Mouse (Mus musculus) lung, postnatal 10 days (tissue): ENCODE measurements around the gene Wwox.

Experiments
- DNase-seq: peaks from one replicate; pipeline ENCODE4 v3.0.0; 2021

Gene Wwox

DNA sequence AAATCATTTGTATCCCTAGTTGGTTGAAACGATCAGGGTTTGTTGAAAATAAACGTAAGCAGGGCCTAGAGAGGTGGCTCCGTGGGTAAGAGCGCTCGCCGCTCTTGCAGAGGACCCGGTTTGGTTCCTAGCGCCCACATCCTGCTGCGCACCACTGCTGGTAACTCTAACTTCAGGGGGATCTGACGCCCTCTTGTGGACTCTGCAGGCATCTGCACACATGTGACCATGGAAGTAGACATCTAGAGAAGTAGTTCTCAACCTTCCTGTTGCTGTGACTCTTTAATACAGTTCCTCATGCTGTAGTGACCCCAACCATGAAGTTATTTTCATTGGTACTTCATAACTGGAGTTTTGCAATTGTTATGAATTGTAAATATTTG lies 29.7 kb downstream of the Wwox start:
- no peak for DNase-seq

DNA sequence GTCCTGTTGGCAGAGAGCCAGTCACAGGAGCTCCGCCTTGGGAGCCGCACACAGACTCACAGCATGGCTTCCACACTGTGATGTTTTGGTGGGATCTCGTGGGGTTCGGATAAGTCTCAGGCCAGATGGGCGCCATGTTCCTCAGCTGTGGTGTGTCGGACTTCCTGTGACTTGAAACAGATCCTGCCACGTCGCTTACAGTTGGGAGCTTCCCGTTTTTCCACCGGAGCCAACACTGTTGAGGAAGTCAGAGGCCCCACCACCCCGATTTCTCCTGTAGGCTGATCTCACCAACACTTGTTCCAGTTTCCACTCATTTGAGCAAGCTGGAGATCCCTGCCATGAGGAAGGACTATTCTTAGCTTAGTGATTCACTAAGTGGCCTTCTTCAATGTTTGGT lies 34.1 kb downstream of the Wwox start:
- no peak for DNase-seq

DNA sequence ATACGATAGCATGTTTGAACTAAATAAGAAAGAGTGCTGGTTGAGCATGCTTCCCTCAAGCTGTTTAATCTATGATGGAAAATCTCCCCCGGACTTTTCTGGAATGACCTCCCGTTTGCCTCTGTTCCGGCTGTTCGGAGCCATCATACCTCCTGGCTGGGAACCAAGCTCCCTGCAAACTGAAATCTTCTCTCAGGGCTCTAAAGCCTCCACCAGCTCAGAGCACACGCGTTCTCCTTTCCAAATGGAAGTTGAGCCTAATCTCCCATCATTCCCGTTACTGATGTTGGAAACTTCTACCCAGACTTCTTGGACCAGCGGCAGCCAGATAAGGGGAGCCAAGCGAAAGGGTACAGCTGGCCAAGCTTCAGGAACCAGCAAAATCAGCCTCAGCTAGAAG lies 37.5 kb downstream of the Wwox start:
- no peak for DNase-seq

DNA sequence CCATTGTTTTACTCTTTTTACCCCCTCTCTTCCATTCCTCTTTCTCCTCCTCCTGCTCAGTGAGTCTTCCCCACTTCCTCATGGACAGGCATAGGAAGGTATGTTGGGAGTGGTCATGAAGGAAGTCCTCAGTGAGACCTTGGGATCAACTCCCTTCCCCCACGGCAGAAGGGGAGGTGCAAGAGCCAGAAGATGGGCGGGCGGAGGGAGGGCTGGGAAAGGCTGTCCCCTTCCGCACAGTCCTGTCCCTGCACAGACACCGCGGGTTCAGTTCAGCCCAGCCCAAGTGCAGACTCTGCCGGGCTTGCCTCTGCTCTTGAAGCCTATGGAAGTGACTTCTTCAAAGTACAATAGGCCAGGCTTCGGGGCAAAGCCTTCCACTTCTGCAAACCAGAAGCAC lies 38.3 kb downstream of the Wwox start:
- DNase-seq = peak; percentile 27

DNA sequence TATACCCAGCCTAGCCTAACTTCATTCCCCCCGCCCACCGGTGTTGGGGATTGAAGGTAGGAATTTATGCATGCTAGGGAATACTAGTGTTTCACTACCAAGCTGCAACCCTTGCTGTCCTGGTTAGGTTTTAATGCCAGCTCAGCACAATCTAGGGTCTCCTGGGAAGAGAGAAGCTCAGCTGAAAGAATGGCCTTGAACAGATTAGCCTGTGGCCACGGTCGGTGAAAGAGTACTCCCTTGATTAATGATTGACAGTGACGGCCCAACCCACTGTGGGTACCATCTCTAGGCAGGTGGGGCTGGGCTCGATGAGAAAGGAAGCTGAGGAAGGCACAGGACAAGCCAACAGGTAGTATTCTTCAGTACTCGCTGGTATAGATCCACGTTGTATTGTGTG lies 40.3 kb downstream of the Wwox start:
- no peak for DNase-seq

DNA sequence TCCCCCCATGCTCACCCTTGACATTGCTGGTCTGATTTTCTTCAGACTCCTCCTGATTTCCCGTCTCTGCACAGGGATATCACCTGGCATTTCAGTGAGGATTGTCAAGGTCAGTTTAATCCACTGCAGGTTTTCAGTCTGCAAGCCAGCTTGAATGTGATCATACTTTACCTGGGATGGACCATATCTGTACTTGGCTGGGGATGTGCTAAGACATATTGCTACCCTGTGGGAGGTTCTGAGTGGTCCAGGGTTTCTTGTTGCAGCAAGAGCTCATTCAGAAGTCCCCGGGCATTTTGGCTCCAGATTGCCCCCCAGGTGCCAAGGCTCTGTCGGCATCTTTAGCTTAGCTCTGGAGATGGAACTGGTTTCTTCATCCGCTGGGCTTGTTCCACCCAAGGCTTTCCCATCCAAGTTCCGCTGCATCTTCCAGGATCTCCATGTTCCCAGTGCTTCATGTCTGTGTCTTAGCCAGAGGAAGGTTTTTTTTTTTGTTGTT lies 52.3 kb downstream of the Wwox start:
- no peak for DNase-seq

DNA sequence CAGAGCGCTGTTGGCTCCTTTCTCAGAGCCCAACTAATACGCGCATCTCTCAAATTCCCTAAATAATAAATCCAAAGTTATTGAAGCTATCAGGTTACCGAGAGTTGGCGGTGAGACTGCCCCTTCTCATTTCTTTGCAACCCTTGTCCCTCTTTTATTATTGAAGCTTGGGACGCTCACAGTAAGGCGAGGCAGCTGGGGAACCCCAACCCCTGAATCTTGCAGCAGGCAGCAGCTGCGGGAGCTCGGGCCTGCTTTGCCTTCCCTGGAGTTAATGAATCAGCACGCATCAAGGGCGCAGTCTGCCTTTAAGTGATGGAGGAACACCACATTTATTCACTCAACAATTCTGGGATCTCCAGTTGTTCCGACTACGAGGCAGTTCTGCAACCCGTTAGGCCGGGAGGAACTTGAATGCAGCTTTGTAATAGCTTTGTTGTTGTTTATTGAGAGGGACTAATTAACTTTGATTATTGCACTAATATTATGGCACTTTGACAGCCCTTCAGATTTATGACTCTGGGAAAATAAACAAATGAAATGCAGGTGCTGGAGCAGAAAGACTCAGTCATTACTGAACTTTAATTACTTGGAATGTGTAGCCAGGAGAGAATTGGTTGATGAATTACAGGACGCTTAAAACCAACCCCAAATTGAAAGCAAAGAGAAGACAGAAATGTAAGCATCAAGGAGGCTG lies 60.1 kb downstream of the Wwox start:
- DNase-seq = no peak

DNA sequence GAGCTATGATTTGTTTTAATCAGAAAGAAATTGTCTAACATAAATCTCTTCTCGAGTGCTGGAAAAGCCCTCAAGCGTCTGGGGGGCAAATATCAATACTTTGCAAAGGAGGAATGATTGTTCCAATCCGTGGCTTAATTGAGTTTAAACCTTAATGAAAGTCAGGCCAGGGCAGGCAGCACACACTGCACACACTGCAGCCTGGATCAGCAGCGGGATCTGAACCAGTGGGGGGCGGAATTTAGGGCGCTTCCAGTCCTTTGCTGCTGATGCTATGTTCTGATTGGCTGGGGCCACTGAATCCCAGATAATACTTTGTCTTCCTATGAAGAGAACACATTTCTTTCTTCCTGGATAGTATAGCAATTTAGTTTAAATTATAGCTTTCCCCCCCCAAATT lies 62.5 kb downstream of the Wwox start:
- no peak for DNase-seq

DNA sequence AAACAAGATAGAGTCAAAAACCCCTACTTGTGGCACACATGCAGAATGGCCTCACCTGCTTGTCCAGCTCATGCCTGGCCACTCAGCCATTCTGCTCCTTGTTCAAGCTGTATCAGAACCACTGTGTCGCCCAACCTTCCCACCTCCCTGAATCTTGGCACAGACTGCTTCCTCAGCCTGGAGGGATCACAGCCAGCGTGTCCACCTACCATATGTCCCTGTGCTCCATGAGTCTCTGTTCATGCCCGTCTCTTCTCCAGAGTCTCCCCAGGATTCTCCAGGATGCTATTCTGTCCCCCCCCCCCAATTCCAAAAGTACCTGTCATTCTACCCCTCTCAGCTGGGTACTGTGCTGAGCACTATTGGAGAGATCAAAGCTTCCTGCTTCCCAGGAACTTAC lies 63.7 kb downstream of the Wwox start:
- DNase-seq = no peak

DNA sequence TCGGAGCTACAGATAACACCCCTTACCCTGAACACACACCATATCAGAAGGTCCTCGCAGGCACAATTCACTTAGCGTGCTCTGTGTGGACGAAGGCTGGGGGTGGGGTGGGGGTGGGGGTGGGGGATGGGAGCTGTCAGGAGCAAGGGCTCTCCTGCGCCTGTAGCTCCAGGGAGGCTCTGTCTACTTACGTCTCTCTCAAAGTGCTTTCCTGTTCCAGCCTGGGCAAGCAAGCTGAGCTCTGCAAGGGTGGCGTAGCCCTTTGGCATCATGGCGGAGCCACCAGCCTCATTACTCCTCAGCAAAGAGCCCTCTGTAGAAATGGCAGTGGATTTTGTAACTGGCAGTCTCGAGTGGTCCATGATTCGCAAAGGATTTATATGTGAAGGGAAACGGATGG lies 65.4 kb downstream of the Wwox start:
- DNase-seq = no peak

DNA sequence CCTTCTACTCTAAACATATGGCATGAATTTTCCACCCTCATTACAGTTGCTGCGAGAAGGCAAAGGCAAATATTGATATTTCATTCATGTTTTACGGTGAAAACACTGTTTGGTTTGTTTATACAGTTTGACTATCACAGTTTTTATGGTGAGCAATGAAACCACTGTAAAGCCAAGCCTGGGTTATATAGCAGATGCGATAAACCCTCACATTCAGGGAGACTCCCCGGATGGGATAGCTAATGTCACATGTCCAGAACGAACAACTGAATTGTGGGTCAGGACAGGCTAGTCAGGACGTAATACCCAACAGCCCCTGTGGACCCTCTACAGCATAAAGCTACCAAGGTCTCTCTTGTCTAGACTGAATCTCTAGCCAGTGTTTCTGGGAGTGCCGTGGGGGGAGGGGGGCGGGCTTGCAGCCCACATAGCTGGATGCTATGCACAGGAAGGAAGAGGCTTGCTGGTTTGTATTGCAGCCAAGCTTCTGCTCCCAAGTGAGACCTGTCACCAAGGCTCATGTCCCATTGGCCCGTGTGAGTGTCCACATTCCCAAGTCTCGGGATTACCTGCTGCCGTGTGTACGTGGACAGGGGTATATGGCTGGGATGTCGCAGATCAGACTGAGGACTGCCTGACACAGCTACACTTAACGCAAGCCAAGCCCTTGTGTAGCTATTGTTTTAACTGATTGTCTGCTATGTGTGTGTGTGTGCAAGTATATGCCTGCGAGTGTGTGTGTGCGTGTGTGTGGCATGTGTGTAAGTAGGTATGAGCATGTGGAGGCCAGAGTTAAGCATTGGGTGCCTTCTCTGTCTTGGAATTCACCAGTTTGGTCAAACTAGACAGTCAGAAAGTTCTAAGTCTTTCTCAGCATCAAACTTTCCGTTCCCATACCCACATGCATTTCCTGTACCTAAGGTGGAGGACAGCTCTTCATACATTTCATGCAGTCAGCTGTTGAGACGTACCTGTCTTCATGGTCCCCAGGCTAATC lies 66.2 kb downstream of the Wwox start:
- no peak for DNase-seq

DNA sequence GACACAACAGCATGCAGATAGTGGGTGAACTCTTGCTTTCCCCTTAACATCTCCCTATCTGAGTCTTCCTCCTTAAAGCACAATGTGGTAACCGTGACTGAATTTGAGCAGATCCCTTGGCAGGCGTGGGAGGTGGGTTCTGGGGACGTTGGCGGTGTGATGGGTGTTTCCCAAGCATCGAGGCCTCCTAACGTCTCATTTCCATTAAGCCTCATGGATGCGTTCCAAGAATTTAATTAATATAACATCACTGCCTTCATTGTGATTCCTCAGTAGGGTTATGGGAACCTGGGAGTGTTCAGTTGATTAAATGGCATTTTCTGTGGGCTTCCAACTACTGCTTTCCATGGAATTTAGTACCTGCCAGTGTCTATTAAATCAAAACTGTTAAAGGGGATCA lies 67.9 kb downstream of the Wwox start:
- DNase-seq = no peak

DNA sequence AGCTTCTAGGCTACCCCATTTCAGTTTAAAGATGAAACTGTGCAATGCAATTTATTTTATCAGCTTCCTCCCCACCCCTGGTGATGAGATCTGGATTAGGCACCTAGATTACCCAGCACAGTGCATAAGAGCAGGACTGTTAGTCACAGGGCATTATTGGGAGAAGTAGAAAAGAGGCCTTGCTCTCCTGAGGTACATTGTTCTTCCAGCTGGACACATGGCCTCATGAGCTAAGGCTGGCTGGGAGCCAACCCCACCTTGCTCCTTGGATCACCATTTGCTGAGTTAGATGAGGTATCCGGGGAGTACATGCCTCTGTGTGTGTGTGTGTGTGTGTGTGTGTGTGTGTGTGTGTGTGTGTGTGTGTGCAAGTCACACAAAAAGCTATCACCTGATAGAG lies 70.8 kb downstream of the Wwox start:
- DNase-seq = no peak

DNA sequence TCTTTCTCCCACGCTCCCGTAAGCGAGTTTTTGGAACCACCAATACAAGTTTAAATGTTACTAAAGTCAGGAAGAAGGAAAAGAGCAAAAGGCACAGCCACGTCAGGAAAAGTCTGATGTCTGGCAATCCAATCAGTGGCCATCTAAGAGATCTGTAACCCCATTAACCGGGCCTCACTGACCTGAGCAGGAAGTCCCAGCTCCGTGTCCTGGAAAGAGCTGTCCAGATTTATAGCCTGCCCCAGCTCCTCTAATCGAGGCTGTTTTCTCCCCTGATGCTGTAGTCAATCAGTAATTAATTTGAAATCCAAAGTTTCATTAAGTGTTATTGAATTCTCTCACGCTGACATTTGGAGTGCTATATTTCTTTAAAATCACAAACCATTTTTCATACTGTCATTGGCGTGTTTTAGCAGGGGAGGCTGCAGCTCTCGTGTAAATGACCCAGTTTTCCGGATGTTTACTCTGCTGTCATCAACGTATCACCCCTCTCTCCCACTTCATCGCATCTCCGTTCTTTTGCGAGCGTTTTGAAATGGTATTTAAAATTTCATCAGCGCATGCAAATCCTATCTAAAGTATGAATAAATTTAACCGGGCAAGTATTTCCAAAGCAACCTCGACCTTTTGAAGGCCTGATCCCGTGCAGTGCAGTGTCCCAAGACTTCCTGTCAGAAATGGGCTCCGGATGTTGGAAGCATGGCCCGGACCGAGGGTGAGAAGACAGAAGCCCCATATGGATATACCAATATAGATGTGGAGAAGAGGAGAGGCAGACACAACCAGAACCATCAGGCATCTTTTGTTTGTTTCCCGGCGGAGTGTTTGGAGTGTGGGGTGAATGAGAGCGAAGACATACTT lies 72.8 kb downstream of the Wwox start:
- peak; percentile 66 for DNase-seq

DNA sequence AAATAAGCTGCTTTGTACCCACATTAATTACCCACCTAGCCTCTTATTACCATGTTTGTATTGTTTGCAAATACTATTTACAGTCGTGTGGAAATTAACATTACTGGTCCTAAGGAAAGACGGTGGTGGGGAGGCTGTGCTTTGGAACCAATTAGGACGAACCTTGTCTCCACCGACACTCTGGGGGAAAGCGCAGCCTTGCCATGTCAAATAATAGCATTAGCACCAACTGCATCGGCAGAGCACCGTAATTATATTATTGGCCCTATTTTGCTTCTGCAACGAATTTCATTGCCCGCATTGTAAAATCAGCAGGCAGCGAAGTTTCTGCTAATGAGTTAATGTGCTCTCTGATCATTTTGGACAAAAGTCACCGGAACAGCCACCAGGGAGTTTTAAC lies 75.2 kb downstream of the Wwox start:
- no peak for DNase-seq

DNA sequence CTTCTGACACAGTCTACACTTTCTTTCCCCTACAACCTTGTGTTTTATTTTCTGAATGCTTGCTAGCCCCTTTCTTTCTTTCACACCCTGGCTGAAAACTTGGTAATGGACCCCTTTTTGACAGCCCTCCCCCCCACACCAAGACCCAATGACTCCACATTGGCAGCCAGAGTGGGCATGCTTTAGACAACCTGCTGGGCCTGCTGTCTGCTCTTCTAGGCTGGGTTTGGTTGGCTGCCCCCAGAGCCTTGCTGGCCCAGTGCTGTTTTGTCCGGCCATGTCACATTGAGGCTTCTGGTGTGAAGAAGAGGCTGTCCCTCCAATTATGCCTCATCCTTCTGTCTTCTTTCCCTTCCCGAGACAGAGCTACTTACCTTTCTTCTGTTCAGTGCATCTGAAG lies 83.6 kb downstream of the Wwox start:
- DNase-seq = no peak

DNA sequence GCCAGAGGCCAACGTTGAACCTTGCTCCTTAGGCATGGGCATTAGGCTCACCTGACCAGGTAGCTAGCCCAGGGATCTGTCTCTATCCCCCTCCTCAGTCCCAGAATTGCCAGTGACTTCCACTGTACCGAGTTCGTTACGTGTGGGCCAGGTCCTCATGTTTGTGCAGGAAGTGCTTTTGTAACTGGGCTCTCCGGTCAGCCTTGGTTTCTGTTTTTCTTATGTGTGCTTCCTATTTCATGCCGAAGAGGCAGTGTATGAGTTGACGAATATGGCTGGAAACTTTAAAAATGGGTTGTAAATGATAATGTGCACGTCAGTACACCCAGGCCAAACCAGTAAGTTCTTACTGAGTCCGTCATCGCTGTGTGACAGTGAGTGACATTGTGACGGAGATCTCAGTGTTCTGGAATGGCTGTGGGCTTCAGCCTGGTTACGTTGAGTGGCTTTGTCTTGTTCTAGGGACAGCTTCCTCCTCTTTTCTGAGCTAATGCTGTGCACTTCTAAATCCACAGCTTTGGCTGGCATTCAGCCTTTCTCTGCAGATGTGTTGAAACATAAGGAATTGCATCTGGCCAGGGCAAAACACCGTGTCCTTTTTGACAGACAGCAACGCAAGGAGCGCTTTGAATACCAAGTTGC lies 87.3 kb downstream of the Wwox start:
- no peak for DNase-seq

DNA sequence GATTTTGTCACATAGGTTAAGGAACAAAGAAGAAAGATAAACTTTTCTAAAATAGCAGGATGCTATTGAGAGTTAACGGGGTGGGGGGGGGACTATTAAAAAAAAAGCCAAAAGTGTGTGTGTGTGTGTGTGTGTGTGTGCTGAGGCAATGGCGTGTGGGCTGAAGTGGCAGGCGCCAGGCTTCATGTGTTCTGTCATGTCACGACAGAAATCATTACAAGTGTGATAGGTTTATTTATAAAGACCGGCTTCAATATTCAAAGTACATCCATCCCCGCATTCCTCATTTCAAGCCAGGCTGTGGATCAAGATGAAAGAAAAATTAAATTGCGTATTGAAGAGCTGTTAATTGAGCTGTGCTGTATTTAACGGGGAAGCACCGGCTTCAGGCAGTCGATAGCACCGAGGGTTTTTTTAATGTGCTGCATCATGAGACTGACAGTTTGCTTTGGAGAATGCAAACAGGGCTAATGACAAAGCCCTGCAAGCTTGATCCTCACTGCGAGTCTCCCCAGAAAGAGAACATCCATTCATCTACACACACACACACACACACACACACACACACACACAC lies 88.3 kb downstream of the Wwox start:
- peak; percentile 21 for DNase-seq

DNA sequence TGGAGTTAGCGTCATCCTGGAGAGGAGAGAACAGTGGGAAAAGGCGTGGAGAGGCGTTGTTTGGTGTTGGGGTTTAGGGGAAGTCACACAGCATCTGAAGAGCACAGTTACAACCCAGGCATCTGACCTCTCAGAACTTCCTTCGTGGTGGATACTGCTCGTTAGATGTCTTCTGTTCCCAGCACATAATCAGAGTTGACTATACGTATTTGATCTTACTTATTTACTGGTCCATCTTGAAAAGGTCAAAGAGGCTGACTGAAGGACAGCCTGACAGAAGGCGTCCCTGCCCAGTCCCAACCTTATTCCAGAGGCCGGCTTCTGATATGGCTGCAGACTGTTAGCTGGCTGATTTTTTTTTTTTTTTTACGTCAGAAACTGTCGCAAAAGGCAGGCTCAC lies 90.1 kb downstream of the Wwox start:
- DNase-seq = no peak

DNA sequence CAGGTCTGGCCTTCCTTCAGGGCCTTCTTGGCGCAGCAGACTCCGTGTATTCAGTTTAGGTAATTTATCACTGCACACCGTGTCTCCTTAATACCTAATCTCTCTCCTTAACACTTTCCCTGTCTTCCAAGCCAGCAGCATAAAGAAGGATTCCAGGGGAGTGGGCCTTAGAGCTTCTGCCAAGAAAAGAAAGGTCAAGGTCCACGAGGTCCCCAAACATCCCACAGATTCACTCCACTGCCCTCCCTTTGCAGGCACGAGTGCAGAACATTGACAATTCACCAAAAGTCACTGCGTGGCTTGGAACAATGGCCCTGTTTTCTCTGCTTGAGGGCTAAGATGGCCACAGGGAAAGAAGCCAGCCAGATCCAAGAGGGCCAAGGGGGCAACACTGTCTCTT lies 96.7 kb downstream of the Wwox start:
- DNase-seq = no peak

DNA sequence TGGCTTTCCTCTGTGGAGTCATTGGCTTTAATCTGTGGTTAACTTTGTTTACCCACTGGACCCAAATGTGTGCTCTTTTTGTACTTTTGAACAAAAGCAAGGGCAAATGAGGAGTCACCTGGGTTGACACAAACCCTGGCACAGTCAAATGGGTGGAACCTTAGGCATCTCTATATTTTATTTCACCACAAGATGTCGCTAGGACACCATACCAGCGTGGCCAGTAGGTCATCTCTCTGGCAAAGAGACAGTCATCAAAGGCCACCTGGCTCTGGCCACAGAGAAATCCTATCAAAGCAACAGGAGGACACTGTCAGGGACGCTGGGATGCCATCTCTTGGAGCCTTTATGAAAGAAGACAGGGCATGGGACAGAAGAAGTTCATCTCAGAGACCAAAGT lies 101.7 kb downstream of the Wwox start:
- peak; percentile 60 for DNase-seq

DNA sequence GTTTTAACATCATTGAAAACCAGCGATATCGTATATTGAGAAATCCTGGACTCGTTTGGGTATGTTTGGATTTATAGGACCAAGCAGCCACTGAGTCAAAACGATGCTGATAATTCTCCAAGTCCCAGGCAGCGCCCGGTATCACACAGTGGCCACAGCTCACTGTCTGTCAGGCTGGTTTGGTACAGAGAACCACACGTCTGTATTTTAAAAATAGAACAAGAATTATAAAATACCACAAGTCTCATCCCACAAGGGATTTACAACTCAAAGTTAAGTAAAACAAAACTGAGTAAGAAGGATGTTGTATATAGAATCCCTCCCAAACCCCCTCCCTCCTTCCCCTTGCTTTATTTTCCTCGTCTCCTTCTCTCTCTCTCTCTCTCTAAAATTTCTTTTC lies 108.9 kb downstream of the Wwox start:
- no peak for DNase-seq
